Mouse (Mus musculus): ENCODE data around the gene Adora3. TPM values are rescaled to one million over a fixed set of nuclear protein-coding genes. Genes with fewer than 3 reads are reported as not detected.

Adora3 gene
- 1 to 10 TPM; 1.1 to 1.4 TPM for total RNA-seq (2021)
- long read RNA-seq, result 0 reads

DNA sequence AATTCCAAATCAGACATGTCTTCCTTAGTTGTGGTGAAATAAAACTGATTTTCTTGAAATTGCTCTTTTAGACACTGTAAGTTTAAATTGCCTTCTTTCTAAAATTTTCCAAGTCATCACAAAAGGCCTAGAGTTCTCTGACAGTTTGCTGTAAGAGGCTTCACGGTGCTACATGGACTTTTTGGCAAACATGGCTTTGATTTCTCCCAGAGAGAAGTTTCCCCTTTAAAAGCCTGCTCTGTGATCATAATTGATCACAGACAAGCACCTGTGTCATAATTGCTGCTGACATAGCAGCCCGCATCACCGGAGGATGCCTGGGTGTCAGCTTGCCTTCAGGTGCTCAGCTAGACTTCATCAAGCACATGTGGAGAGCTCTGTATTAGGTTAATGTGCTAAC, at the start of gene Adora3, which contains the start of gene Tmigd3:
Gene Adora3 (plus strand): TSS at position 301 of the 400 bp plus-strand sequence.
Gene Tmigd3 (plus strand): TSS at position 346 of the 400 bp plus-strand sequence.
- DNase-seq (ENCODE audit: low spot score in 2 of 2), result no peak

DNA sequence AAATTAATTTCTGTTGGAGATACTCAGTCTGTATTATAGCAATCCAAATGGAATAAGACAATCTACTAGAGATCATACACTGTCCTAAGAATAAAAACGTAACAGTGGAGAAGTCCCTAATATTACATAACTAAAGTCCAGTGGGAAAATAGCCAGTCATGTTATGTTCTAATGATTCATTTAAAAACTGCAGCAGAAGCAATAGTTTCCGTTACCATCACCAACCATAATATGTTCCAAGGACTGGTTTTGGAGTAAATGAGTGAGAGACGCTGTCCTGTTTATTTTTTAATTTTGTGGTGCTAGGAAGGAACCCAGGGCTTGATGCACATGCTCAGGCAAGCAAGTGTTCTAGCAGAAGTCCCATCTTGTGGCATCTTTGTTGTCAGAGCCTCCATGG, 49.2 kb upstream of the Adora3 start:
- DNase-seq (ENCODE audit: low spot score in 2 of 2), result no peak

DNA sequence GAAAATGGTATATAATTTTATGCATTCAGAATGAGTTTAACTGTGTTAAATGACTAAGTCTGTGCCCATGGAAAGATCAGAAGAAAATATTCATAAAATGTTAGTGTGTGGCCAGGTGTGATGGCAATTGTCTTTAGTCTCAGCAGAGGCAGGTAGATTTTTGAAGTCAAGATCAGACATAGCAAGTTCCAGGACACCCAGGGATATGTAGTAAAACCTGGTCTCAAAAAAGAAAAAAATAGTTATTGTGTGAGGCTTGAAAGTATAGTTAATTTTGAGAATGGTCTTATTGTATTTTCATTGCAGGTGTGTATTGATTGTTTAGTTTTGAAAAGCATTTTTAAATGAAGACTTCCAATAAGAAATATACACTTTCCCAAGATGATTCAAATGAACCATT, 47.0 kb upstream of the Adora3 start:
- DNase-seq (ENCODE audit: low spot score in 2 of 2), result no peak

DNA sequence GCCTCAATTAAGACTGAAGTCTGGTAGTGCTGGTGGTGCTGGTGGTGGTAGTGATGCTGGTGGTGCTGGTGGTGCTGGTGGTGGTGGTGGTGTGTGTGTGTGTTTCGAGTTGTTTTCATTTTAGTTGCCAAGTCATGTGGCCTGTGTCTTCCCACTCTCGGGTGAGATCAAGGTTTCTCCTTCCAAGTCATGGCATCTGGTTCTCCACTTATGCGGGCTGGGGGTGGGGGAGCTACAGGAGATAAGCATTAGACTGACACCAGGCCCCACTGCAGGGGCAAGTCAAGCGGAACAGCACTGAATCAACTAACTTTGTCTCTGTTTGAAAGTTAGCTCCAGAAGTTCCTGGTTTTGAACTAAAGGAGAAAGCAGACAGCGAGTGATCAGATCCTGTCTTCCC, 46.6 kb upstream of the Adora3 start:
- DNase-seq (ENCODE audit: low spot score in 2 of 2), result no peak

DNA sequence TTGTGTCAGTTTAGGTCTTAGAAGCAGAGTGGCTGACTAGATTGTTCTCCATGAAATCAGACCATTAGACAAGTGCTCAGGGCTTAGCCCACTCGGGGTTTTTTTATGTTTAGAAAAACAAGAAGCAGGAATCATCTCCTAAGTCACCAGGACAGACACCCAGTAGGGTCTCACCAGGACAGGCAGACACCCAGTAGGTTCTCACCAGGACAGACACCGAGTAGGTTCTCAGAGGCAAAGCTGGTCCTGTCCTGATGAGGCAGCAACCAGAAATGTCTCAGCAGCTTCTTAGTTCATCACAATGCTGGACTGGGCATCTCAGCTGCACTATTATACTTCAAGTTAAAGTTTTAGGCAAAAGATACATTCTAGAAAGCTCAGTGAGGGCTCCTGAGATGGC, 46.0 kb upstream of the Adora3 start:
- DNase-seq (ENCODE audit: low spot score in 2 of 2), result no peak

DNA sequence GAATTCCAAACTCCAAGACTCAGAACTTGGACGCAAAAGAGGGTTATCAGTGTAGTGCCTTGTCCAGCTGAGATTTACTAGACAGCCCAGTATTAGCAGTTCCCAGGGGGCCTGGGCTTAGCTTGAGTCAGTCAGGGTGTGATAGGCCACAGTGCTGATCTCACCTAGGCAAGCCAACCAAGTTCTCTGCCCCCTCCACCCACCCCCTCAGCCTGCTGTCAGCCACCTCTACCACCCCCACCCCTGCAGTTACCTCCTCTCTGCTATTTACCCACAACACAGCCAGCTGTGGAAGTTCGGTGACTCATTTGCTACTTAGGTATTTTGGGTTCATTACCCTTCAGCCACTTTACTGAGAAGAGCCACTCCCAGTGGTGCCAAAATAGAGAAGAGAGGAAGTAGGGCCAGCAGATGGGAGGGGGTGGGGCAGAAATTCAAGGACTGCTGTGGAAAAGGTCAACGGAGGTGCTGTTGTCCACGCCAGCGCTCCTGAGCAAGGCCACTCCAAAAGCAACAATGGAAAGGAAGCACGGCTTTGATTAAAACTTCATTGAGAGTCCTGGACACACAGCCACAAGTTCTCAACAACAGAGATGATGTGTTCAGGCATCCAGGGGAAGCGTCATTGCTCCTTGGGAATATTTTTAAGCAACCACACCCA, 45.0 kb upstream of the Adora3 start:
- DNase-seq (ENCODE audit: low spot score in 2 of 2), result no peak

DNA sequence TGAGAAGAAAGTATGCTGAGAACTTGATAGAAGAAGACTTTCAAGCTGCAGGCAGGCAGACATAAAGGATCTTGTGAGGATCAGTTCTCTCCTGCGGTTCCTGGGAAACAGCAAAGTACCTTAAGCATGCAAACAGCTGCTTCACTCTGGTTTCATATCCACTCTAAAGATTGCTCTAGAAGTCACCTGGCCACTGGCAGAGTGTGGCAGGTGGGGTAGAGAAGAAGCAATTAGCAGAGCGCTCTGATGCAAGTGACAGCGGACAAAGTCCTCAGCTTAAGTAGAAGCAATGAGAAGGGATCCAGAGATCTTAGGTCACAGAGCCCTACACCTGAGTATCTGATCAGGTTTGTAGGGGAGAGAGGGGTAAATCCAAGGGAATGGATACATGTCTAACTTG, 39.1 kb upstream of the Adora3 start:
- no peak for DNase-seq (ENCODE audit: low spot score in 2 of 2)

DNA sequence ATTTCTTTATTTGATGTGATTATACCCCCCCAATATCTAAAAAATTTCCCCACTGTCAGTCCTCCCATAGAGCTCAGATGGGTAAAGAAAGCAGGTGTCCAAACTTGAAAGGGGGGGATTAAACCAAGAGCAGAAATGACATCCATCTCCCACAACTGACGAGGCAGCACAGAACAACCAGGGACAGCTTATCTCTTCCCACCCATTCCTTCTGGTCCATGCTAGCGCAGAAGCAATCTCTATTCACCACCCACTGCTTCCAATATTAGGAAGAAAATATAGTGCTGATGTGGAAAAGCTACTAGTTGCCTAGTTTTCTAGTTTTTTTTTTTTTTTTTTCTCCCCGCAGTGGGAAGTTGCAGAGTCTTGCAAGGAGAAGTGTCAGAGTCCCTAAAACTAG, 34.8 kb upstream of the Adora3 start:
- peak; percentile 9 to 62 for DNase-seq (ENCODE audit: low spot score in 2 of 2)

DNA sequence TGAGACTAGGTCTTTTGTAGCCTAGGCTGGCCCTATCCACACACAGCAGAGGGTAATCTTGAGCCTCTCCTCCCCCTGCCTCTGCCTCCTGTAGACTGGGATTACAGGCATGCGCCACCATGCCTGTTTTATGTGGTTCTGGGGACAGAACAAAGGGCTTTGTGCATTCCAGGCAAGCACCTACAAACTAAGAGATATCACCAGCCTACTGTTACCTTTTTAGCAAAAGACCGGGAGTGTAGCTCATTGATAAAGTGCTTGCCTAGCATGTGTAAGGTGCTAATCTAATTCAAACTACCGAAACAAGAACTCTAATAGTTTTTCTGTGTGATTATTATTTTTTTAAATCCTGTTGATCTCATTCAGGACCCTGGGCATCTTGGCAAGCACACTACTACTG, 33.8 kb upstream of the Adora3 start:
- no peak for DNase-seq (ENCODE audit: low spot score in 2 of 2)

DNA sequence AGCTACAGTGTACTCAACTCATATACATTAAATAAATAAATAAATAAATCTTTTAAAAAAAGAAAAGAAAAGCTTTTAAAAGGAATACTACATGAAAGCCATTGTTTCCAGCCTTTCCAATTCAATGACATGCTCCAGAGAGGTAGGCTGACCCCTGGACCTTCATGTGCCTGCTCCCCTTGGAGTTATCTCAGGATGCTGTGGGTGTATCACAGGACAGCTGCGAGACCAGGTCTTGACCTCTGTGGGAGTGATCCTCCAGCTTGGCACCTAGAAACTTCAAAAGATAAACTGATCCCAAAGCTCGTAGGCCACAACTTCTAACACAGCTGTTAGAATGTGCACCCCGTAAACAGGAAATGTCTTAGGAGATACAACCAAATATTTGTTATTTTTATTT, 32.0 kb upstream of the Adora3 start:
- no peak for DNase-seq (ENCODE audit: low spot score in 2 of 2)

DNA sequence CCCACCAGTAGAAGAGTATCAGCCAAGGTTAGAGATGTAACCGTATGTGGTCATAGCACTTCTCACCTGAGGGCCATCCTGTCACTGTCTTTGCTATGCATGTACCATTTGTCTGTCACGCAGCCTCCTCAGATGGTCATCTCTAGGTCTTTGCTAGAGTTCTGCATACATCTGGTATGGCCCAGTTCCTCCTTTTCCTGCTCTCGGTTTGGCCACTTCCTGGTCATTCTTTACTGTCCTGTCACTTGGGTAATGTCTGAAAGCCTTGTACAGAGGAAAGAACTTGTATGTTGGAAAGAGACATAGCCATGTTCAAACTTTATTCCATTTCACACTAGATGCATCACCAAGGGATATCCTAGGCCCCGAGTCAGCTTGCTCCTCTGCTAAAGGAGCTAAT, 30.8 kb upstream of the Adora3 start:
- DNase-seq (ENCODE audit: low spot score in 2 of 2), result no peak

DNA sequence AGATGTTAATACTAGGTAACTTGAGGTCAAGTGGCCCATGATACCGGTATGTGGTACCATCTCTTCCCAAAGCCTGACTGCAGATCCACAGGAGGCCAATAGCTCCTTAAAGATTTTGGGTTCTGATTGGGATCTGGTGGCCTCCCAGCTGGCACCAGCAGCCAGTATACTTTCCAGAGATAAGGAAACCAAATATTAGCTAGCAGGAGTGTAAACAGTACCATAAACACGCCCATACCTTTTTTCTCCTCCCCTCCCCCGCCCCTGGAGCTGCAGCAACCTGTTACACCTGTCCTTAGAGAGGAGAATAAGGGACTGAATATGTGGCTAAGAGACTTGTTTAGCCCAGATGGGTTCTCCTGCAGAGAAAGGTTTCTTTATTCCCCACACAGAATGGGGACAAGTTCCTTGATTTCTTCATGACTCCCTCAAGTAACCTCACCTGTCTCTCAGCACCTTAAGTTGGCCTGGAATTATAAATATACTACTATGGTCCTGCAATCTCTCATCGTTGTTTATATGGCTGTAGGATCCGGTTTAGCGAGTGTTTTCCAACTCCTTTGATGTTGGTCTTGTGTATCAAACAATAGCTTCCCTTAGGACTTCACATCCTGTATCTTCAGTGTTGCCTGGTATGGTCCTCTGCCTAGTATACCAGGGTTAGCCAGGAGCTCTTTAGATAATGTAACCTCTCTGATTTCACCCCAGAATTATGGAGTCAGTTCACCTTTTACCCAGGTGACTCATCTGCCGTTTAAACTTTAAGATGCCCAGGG, 24.2 kb upstream of the Adora3 start:
- no peak for DNase-seq (ENCODE audit: low spot score in 2 of 2)

DNA sequence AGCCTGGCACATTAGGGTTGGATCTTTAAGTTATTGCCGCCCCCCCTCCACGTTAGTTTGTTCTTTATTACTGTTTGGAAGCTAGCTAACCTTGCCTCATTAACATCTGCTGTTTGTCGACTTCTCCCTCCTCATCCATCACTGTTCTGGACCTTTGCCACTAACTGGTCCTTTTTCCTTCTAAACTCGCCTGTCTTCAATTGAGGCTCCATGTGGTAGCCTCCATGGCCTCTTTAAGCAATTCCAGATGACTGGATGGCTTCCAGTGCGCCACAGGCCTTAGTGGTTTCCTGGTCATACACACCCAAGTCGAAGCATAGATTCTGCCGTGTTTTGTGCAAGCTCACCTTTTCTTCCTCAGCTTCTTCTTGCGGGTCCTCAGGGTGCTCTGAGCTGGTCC, 16.9 kb upstream of the Adora3 start:
- no peak for DNase-seq (ENCODE audit: low spot score in 2 of 2)

DNA sequence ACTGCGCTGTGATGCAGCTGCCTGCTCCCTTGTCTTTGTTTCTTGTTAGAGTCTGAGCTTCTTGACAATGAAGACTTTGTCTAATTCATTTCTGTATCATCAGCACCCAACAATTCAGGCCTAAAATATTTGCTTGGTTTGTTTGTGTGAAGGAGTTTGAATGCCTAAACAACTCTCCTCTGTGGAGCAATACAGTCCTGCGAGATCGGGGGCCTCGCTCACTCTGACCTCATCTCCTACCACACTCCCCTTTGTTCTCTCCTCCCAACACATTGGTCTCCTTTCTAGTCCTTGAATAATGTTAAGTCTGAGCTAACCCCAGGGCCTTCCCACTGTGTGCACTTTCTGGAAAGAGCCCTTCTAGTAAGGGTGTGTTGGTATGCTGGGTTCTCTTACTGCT, 15.9 kb upstream of the Adora3 start:
- peak in 1 of 2 experiments; percentile 39 for DNase-seq (ENCODE audit: low spot score in 2 of 2)

DNA sequence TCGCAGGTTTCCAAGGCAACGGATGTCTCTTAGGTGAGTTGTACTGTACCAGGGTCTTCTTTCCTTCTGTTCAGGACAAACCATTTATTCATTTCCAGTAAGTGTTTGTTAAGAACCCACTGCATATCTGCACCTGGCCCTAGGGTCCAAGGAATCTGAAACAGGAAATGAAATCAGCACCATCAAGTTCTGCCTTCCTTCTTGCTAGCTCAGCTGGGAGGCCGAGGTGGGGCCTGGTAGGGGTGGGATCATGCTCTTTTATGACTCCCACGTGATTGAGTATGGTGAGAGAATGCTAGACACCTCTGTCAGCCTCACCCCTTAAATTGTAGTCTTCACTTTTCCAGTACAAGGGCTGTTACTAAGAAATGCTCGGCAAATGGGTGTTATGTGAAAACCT, 13.1 kb upstream of the Adora3 start:
- DNase-seq (ENCODE audit: low spot score in 2 of 2), result no peak

DNA sequence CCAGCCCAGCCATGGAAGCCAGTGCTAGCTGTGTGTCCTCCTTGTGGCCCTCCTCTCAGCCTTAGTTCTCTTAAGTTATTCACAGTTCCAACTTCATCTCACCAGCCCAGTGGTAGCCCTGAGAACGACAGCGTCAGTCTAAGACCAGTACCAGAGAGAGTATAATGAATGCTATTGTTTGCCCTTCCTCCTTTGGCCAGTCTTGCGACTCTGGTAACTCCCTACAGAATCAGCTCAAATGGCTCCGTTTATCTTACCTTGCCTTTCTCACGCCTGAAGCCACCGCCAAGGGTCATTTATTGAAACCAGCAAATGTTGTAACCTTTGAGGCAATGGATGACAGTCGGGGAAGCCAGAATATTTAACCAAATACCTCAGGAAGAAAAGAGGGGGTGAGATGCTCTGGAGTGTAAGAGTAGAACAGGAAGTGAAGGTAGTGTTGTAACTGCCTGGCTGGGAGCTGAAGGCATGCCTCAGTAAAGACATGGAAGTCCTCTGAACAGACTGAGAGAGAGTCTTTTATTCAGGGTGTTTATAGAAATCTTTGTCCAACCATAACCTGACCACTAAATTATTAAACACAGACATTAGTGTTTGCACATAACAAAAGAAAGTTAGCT, 8.8 kb upstream of the Adora3 start:
- no peak for DNase-seq (ENCODE audit: low spot score in 2 of 2)

DNA sequence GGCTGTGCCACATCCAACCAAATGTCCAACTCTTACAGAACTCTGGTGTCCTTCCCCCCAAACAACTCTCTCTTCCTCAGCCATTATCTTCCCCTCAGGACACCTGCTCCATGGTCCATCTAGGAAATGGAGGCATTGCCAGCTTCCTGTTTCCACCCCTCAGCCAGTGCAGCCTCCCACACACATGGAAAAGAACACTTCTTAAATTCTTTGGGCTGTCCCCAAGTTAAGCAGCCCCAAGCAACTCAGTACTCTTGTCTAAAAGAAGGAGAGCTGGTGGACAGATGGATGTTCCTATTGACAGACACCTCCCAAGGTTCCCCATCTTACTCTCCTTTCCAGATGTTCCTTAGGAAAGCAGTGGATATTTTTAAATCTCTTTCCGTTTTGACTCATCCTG, 6.5 kb upstream of the Adora3 start:
- DNase-seq (ENCODE audit: low spot score in 2 of 2), result no peak

DNA sequence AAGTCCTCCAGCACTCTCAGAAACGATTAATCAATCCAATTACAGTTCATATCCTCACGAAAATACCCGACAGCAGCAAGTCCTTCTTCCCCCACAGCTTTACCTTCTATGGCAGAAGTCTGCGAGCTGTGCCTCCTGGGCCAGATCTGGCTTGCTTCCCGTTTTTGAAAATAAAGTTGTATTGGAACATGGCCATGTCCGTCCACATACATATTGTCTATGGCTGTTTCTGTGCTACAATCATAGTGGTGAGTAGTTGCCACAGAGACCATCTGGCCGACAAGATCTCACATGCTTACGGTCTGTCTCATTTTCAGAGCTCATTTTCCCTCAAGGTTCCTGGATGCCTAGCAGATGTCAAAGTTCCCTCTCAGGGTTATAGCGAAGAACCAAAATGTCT, 5.5 kb upstream of the Adora3 start:
- peak; percentile 20 to 21 for DNase-seq (ENCODE audit: low spot score in 2 of 2)

DNA sequence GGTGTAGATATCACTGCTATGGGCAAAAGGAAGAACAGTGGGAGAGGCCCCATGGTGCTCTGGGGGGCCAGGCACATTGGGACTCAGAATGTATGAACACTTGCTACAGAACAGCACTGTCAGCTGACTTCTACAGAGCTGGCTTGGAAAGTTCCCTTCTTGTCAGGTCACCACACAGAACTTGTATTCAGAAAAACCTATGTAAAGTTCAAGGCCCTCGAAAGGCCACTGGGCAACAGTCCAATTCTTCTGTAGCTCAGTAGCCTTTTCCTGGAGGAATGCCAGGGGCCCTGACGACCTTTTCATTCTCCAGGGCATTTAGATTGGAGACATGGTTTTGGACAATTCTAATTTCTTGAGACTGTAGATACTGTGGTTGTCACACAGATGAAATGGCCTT, 2.5 kb upstream of the Adora3 start:
- no peak for DNase-seq (ENCODE audit: low spot score in 2 of 2)

DNA sequence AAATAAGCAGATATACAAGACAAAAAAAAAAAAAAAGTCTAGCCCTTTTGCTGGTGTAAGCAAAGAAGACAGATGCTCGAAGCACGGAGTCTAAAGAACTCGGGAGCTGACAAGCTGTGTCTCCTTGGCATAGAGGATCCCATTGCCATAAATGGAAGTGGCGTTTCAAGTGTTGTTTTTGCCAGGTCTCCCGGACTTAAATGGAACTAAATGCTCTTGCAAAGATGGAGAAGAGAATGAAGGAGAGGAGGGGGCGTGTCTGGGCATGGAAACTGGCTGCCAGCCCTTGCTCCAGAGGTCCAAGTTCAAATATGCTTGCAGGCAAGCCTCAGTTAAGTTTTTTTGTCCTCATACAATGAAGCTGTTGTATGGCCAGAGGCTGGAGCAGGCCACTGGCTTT, 1.4 kb downstream of the Adora3 start:
- peak in 1 of 2 experiments; percentile 48 for DNase-seq (ENCODE audit: low spot score in 2 of 2)

DNA sequence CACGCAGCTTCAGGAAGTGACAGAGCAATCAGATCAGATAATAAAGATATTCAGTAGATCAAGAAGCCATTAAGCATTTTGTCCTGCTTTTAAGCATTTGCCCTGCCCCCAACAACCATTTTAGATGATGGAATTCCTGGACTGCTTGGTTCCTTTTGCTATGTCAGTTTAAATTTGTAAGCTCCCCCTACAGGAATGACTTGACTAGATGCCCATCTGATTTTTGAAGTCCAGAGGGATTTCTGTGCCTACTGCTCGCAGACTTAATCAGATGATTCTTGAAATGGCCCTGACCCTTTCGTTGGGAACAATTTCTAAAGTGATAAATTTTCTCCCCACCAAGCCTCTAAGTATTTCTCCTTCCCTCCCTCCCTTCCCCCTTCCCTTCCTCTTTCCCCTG, 1.9 kb downstream of the Adora3 start:
- peak in 1 of 2 experiments; percentile 12 for DNase-seq (ENCODE audit: low spot score in 2 of 2)
